Mouse (Mus musculus): ENCODE data around the gene Ankrd66. TPM values are rescaled to one million over a fixed set of nuclear protein-coding genes. Genes with fewer than 3 reads are reported as not detected.

The Ankrd66 gene
- total RNA-seq (2014; rRNA removed) (0.10 TPM in 1 of 2 replicates, not detected in the other), polyA plus RNA-seq (2015; fragmentation: Nextera tagmentation; extraction: Ambion mirVana) (1.2 and 1.9 TPM in 2 replicates)

DNA sequence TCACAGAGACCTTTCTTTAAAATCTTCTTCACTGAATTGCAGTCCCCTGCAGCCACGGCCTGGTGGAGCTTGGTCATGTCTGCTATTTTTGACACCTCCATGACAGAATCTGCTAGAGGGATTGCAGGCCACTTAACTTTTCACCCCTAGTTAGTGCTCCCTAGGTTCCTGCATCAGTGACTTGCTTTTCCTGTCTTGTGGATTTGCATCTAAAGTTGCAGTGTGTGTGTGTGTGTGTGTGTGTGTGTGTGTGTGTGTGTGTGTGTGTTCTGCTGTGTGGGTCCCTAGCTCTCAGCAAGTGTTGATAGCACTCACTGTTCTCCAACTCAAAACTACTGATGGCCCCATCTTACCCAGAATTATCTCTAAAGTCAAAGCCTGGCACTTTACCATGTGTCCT is at the start of gene Ankrd66:
Gene Ankrd66 (minus strand): TSS at position 101 of the 400 bp plus-strand sequence.
- 59% methylated on average over 1 of the region's 1 CpGs for WGBS
- Histone ChIP-seq H3K36me3 (ENCODE audit: insufficient read depth, low read length) (no peaks in the 10 kb centered on the region), H3K9me3 (ENCODE audit: low read length) (no peaks in the 10 kb centered on the region), H3K27ac (no peak within 1 kb of the TSS), H3K27me3 (ENCODE audit: insufficient read depth, low read length) (no peaks in the 10 kb centered on the region), H3K4me3 (ENCODE audit: low read length) (no peak within 1 kb of the TSS), H3K9ac (replicated peaks; ENCODE audit: low read length) (no peak within 1 kb of the TSS), H3K4me1 (ENCODE audit: insufficient read depth, low read length) (no peaks in the 10 kb centered on the region), H3K4me2 (ENCODE audit: low read depth, low read length) (no peak within 1 kb of the TSS)
- ATAC-seq: no peak
- DNase-seq (ENCODE audit: low spot score): no peak
- no peak for TF ChIP-seq CTCF (IDR thresholded peaks at IDR 0.05; ENCODE audit: low read depth)

- H3K9ac ChIP-seq (replicated peaks; ENCODE audit: low read length): no peak overlapping the region
- no peak overlapping the region for H3K27ac ChIP-seq
- H3K9me3 ChIP-seq (ENCODE audit: low read length): no peaks in the 10 kb centered on the region
- DNase-seq (ENCODE audit: low spot score) (no peak), ATAC-seq (no peak)
- H3K27me3 ChIP-seq (ENCODE audit: insufficient read depth, low read length): no peaks in the 10 kb centered on the region
- no peaks in the 10 kb centered on the region for H3K36me3 ChIP-seq (ENCODE audit: insufficient read depth, low read length)
- no peak for TF ChIP-seq CTCF (IDR thresholded peaks at IDR 0.05; ENCODE audit: low read depth)
- H3K4me2 ChIP-seq (ENCODE audit: low read depth, low read length): no peak overlapping the region
- no peak overlapping the region for H3K4me3 ChIP-seq (ENCODE audit: low read length)
- 87% methylated on average over 21 of the region's 21 CpGs for whole genome bisulfite sequencing
- no peaks in the 10 kb centered on the region for H3K4me1 ChIP-seq (ENCODE audit: insufficient read depth, low read length)
Measured at GRCm38 (mm10) chr17:43592296-43593291, 49.2 kb upstream of the Ankrd66 start.

DNA sequence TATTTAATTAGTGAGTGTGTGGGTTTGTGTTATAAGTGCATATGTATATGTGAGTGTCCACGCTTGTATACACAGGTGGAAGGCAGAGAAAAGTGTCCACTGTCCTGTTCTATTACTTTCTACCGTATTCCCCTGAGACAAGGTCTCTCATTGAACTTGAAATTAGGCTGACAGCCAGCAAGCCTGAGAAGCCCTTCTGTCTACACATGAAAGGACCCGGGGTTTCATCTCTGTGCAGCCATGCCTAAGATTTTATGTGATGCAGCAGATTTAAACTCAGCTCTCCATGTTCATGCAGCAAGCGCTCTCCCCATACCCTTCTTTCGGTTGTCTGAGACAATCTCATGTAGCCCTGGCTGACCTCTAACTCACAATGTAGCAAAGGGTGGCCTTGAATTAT is 47.1 kb upstream of the Ankrd66 start:
- H3K4me3 ChIP-seq (ENCODE audit: low read length): no peak overlapping the region
- no peaks in the 10 kb centered on the region for H3K4me1 ChIP-seq (ENCODE audit: insufficient read depth, low read length)
- ATAC-seq: peak; percentile 58; the same call in 1 of the 2 replicates
- H3K9me3 ChIP-seq (ENCODE audit: low read length): no peaks in the 10 kb centered on the region
- no peak overlapping the region for H3K27ac ChIP-seq
- WGBS: 50% methylated on average over 5 of the region's 5 CpGs
- no peaks in the 10 kb centered on the region for H3K36me3 ChIP-seq (ENCODE audit: insufficient read depth, low read length)
- no peaks in the 10 kb centered on the region for H3K27me3 ChIP-seq (ENCODE audit: insufficient read depth, low read length)
- H3K9ac ChIP-seq (replicated peaks; ENCODE audit: low read length): no peak overlapping the region
- DNase-seq (ENCODE audit: low spot score): peak; percentile 72
- no peak overlapping the region for H3K4me2 ChIP-seq (ENCODE audit: low read depth, low read length)
- TF ChIP-seq CTCF (IDR thresholded peaks at IDR 0.05; ENCODE audit: low read depth): no peak

DNA sequence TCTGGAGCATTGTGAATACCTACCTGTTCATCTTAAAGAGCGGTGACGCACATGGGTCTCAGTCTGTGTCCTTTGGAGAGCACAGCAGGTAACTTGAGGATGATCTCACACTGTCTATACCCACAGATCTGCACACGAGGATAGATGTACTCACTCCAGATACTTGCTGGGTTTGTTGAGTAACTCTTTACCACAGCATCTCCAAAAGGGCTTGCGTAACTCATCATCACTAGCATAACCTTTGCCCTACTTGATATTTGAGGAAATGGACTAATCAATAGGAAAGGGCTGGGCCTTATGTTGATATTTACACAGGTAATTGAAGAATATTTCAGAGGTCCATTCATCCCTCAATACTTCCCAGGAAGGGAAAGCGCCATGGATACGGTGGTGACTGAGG is 46.3 kb upstream of the Ankrd66 start:
- H3K27ac ChIP-seq: no peak overlapping the region
- no peaks in the 10 kb centered on the region for H3K27me3 ChIP-seq (ENCODE audit: insufficient read depth, low read length)
- no peaks in the 10 kb centered on the region for H3K36me3 ChIP-seq (ENCODE audit: insufficient read depth, low read length)
- TF ChIP-seq CTCF (IDR thresholded peaks at IDR 0.05; ENCODE audit: low read depth): no peak
- 92% methylated on average over 6 of the region's 6 CpGs for WGBS
- H3K4me2 ChIP-seq (ENCODE audit: low read depth, low read length): no peak overlapping the region
- H3K4me3 ChIP-seq (ENCODE audit: low read length): no peak overlapping the region
- no peak overlapping the region for H3K9ac ChIP-seq (replicated peaks; ENCODE audit: low read length)
- H3K4me1 ChIP-seq (ENCODE audit: insufficient read depth, low read length): no peaks in the 10 kb centered on the region
- H3K9me3 ChIP-seq (ENCODE audit: low read length): no peaks in the 10 kb centered on the region
- ATAC-seq (no peak), DNase-seq (ENCODE audit: low spot score) (no peak)

DNA sequence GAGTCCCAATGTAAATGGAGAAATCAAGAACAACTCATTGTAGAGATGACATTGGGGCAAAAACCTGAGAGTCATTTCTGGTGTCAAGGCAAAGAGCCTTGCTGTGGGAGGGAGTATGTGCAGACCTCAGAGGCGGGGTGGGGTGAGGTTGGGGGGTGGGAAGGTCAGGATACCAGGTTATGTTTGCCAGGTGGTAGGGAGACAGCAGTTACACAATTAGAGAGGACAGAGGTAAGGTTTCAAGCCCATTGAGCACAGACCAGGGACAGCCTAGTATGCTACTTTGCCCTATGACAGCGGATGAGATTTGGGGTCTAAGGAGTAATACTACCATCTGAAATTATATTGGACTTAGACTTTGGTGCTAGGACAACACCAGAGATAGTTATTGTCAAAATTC is 43.8 kb upstream of the Ankrd66 start:
- 92% methylated on average over 2 of the region's 2 CpGs for WGBS
- ATAC-seq: no peak

DNA sequence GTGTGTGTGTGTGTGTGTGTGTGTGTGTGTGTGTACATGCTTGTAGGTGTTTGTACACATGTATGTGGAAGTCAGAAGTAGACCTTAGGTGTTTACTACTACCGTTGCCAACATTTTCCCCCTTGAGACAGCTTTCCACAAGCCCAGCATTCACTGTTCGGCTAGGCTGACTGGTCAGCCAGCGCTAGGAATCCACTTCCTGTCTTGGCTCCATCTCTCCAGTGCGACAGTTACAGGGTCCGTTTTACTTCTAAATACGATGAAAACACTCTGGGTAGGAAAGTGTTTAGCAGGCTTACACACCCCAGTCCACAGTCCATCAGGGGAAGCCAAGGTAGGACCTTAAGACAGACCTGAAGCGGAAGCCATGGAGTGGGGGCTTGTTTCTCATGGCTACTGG is 41.3 kb upstream of the Ankrd66 start:
- Histone ChIP-seq H3K27me3 (ENCODE audit: insufficient read depth, low read length) (no peaks in the 10 kb centered on the region), H3K4me2 (ENCODE audit: low read depth, low read length) (no peak overlapping the region), H3K9me3 (ENCODE audit: low read length) (no peaks in the 10 kb centered on the region), H3K4me1 (ENCODE audit: insufficient read depth, low read length) (peaks cover 4% of the 10 kb centered on the region; the same call in 1 of the 2 replicates), H3K9ac (replicated peaks; ENCODE audit: low read length) (no peak overlapping the region), H3K27ac (no peak overlapping the region), H3K4me3 (ENCODE audit: low read length) (no peak overlapping the region), H3K36me3 (ENCODE audit: insufficient read depth, low read length) (no peaks in the 10 kb centered on the region)
- no peak for DNase-seq (ENCODE audit: low spot score)
- no peak for TF ChIP-seq CTCF (IDR thresholded peaks at IDR 0.05; ENCODE audit: low read depth)
- 79% methylated on average over 7 of the region's 7 CpGs for WGBS
- ATAC-seq: no peak

More for the DNA sequence above, 43.8 kb upstream of the Ankrd66 start:
- DNase-seq (ENCODE audit: low spot score): no peak
- Histone ChIP-seq H3K9me3 (ENCODE audit: low read length) (no peaks in the 10 kb centered on the region), H3K27me3 (ENCODE audit: insufficient read depth, low read length) (no peaks in the 10 kb centered on the region), H3K4me1 (ENCODE audit: insufficient read depth, low read length) (no peaks in the 10 kb centered on the region), H3K36me3 (ENCODE audit: insufficient read depth, low read length) (no peaks in the 10 kb centered on the region), H3K4me3 (ENCODE audit: low read length) (no peak overlapping the region), H3K27ac (no peak overlapping the region), H3K9ac (replicated peaks; ENCODE audit: low read length) (no peak overlapping the region), H3K4me2 (ENCODE audit: low read depth, low read length) (no peak overlapping the region)
- no peak for TF ChIP-seq CTCF (IDR thresholded peaks at IDR 0.05; ENCODE audit: low read depth)

Measured in hindbrain, postnatal 0 days (tissue).